In genomic region chr15:60822803-60823619, GRCm38 (mm10) we compare ENCODE assay signal across 8 mouse cellular contexts. TPM values are rescaled to one million over a fixed set of nuclear protein-coding genes. Genes with fewer than 3 reads are reported as not detected.
DNase-seq lines count a peak whose midpoint lies in the region; ATAC-seq lines count a peak whose summit lies in the region.

No protein-coding gene starts in this region.

- peak; percentile 82 for DNase-seq in ZHBTc4 (ENCODE audit: low read depth, low spot score)
- DNase-seq in gastrocnemius, postnatal 10 days, result peak; percentile 67
- DNase-seq in induced T-regulatory cell, adult 2 months (ENCODE audit: low read depth), result peak; percentile 70
- peak; percentile 37 to 66 for DNase-seq in left cerebral cortex, adult 9 months (ENCODE audit: low spot score in 2 of 2)
- DNase-seq in right cerebral cortex, adult 18-20 months, result peak; percentile 76
- peak; percentile 67 for DNase-seq in urinary bladder, adult 2 months (ENCODE audit: low spot score)

- peak; percentile 59 for ATAC-seq in common myeloid progenitor, adult 5-6 weeks (replicated peaks; ENCODE audit: low read depth, poor library complexity, severe bottlenecking)
- ATAC-seq in megakaryocyte, adult 5-6 weeks (ENCODE audit: poor library complexity, severe bottlenecking), result peak; percentile 76

RNA-seq across cellular contexts. Expression of gene Fam84b, which starts 30.6 kb away (rescaled TPM):
- total RNA-seq in common myeloid progenitor, adult 5-6 weeks (2017), result 8.1 and 9.7 TPM in 2 replicates
- total RNA-seq in gastrocnemius, postnatal 10 days (2021), result 1 to 10 TPM; 3.0 to 4.0 TPM
- 4.1 and 4.6 TPM in 2 replicates for total RNA-seq in megakaryocyte, adult 5-6 weeks (2015)
- 3.2 and 3.9 TPM in 2 replicates for total RNA-seq in megakaryocyte, adult 5-6 weeks (2017)
- polyA plus RNA-seq in urinary bladder, adult 2 months (2012; rRNA removed), result 17.7 and 18.8 TPM in 2 replicates

Comparison
In these comparisons a context has a peak if more than half of its experiments do, and no peak if none do; other contexts are left out.
1. Peak in every context shown above with its lines: DNase-seq and ATAC-seq.